Mouse (Mus musculus) limb, embryonic 15.5 days (tissue): ENCODE results near the gene Mgll. TPM values are rescaled to one million over a fixed set of nuclear protein-coding genes. Genes with fewer than 3 reads are reported as not detected.

Source experiments
- ATAC-seq: fragments of 200-750 bp; cut with Nextera tagmentation; 2 replicates; pipeline ENCODE4 v1.8.0; 2017; ENCODE audit warnings: low read depth, moderate TSS enrichment; ENCODE audit not compliant: insufficient number of reproducible peaks, low FRiP score, low TSS enrichment
- H3K27ac ChIP-seq: fragments of 300-500 bp; sonication (generic); 2 replicates; pipeline ENCODE4 v1.5.1; 2015; ENCODE audit warnings: moderate library complexity, mild to moderate bottlenecking, inconsistent platforms
- H3K27me3 ChIP-seq: fragments of 300-500 bp; sonication (generic); 2 replicates; pipeline ENCODE4 v1.6.1; 2015; ENCODE audit warnings: inconsistent platforms
- H3K36me3 ChIP-seq: fragments of 300-500 bp; sonication (generic); 2 replicates; pipeline ENCODE4 v1.6.1; 2015; ENCODE audit warnings: inconsistent platforms
- H3K4me1 ChIP-seq: fragments of 300-500 bp; sonication (generic); 2 replicates; pipeline ENCODE4 v1.6.1; 2015; ENCODE audit warnings: inconsistent platforms
- H3K4me2 ChIP-seq: fragments of 300-500 bp; sonication (generic); 2 replicates; pipeline ENCODE4 v1.6.1; 2015; ENCODE audit warnings: mild to moderate bottlenecking, inconsistent platforms
- H3K4me3 ChIP-seq: fragments of 300-500 bp; sonication (generic); 2 replicates; pipeline ENCODE4 v1.5.1; 2015; ENCODE audit warnings: mild to moderate bottlenecking, inconsistent platforms
- H3K9ac ChIP-seq: fragments of 300-500 bp; sonication (generic); 2 replicates; pipeline ENCODE4 v1.6.1; 2015; ENCODE audit warnings: inconsistent platforms
- H3K9me3 ChIP-seq: fragments of 300-500 bp; sonication (generic); 2 replicates; pipeline ENCODE4 v1.6.1; 2016; ENCODE audit warnings: inconsistent platforms
- WGBS: fragments of 180-500 bp; shearing (Covaris S2); methylation state at CpG from one replicate; pipeline ENCODE4 v1.1.7; 2015; 5-methylcytosine and 5-hydroxymethylcytosine counted together
- polyA plus RNA-seq: library from polyadenylated mRNA; unstranded; fragments of >200 nt; fragmentation: Nextera tagmentation; extraction: Ambion mirVana; gene quantifications from 2 replicates; pipeline ENCODE4 v1.2.1, GENCODE M21; 2015

Gene Mgll
- polyA plus RNA-seq, 1 experiment from 2014 or later = 21.9 TPM

GRCm38 (mm10) chr6:88782981-88783397, 58.8 kb downstream of the Mgll start:
- ATAC-seq = no peak
- H3K4me3 ChIP-seq = no peak overlapping the region
- H3K27ac ChIP-seq = no peak overlapping the region
- peaks cover 42% of the 10 kb centered on the region for H3K4me1 ChIP-seq
- no peak overlapping the region for H3K4me2 ChIP-seq
- H3K36me3 ChIP-seq = no peaks in the 10 kb centered on the region
- no peak overlapping the region for H3K9ac ChIP-seq
- 40% methylated on average over 4 of the region's 4 CpGs for WGBS
- H3K27me3 ChIP-seq = no peaks in the 10 kb centered on the region
- H3K9me3 ChIP-seq = no peaks in the 10 kb centered on the region

GRCm38 (mm10) chr6:88784691-88785173, 60.5 kb downstream of the Mgll start:
- no peak for ATAC-seq
- H3K4me3 ChIP-seq = no peak overlapping the region
- H3K27me3 ChIP-seq = no peaks in the 10 kb centered on the region
- no peak overlapping the region for H3K9ac ChIP-seq
- peak overlapping the region; percentile 60 for H3K27ac ChIP-seq
- H3K36me3 ChIP-seq = no peaks in the 10 kb centered on the region
- H3K9me3 ChIP-seq = no peaks in the 10 kb centered on the region
- H3K4me1 ChIP-seq = peaks cover 46% of the 10 kb centered on the region
- 44% methylated on average over 7 of the region's 7 CpGs for WGBS
- H3K4me2 ChIP-seq = no peak overlapping the region

GRCm38 (mm10) chr6:88785331-88785730, 61.1 kb downstream of the Mgll start:
- H3K9ac ChIP-seq = no peak overlapping the region
- no peak overlapping the region for H3K4me3 ChIP-seq
- H3K36me3 ChIP-seq = no peaks in the 10 kb centered on the region
- WGBS = 30% methylated on average over 5 of the region's 5 CpGs
- H3K9me3 ChIP-seq = no peaks in the 10 kb centered on the region
- no peaks in the 10 kb centered on the region for H3K27me3 ChIP-seq
- no peak for ATAC-seq
- H3K4me1 ChIP-seq = peaks cover 46% of the 10 kb centered on the region
- H3K27ac ChIP-seq = peak overlapping the region; percentile 60; the same call in 1 of the 2 replicates
- H3K4me2 ChIP-seq = no peak overlapping the region

GRCm38 (mm10) chr6:88785781-88786542, 61.8 kb downstream of the Mgll start:
- Histone ChIP-seq H3K4me2 (no peak overlapping the region), H3K9ac (no peak overlapping the region), H3K27ac (peak overlapping the region; percentile 11; the same call in 1 of the 2 replicates), H3K4me1 (peaks cover 46% of the 10 kb centered on the region), H3K9me3 (no peaks in the 10 kb centered on the region), H3K4me3 (no peak overlapping the region), H3K27me3 (no peaks in the 10 kb centered on the region), H3K36me3 (no peaks in the 10 kb centered on the region)
- 59% methylated on average over 10 of the region's 10 CpGs for WGBS
- no peak for ATAC-seq

GRCm38 (mm10) chr6:88786732-88787445, 62.7 kb downstream of the Mgll start:
- Histone ChIP-seq H3K4me2 (no peak overlapping the region), H3K9ac (no peak overlapping the region), H3K4me3 (no peak overlapping the region), H3K4me1 (peaks cover 44% of the 10 kb centered on the region), H3K27me3 (no peaks in the 10 kb centered on the region), H3K36me3 (no peaks in the 10 kb centered on the region), H3K9me3 (no peaks in the 10 kb centered on the region), H3K27ac (no peak overlapping the region)
- ATAC-seq = no peak
- WGBS = 83% methylated on average over 15 of the region's 15 CpGs

GRCm38 (mm10) chr6:88787496-88787895, 63.3 kb downstream of the Mgll start:
- no peak overlapping the region for H3K27ac ChIP-seq
- H3K4me1 ChIP-seq = peaks cover 42% of the 10 kb centered on the region
- H3K9ac ChIP-seq = no peak overlapping the region
- H3K9me3 ChIP-seq = no peaks in the 10 kb centered on the region
- H3K27me3 ChIP-seq = no peaks in the 10 kb centered on the region
- no peak overlapping the region for H3K4me2 ChIP-seq
- H3K36me3 ChIP-seq = no peaks in the 10 kb centered on the region
- H3K4me3 ChIP-seq = no peak overlapping the region
- ATAC-seq = no peak
- 61% methylated on average over 14 of the region's 14 CpGs for WGBS

GRCm38 (mm10) chr6:88788219-88788618, 64.0 kb downstream of the Mgll start:
- H3K4me1 ChIP-seq = peaks cover 43% of the 10 kb centered on the region
- ATAC-seq = no peak
- H3K9ac ChIP-seq = no peak overlapping the region
- no peak overlapping the region for H3K4me2 ChIP-seq
- no peaks in the 10 kb centered on the region for H3K27me3 ChIP-seq
- no peaks in the 10 kb centered on the region for H3K36me3 ChIP-seq
- H3K4me3 ChIP-seq = no peak overlapping the region
- H3K27ac ChIP-seq = no peak overlapping the region
- 32% methylated on average over 11 of the region's 11 CpGs for WGBS
- no peaks in the 10 kb centered on the region for H3K9me3 ChIP-seq

GRCm38 (mm10) chr6:88791299-88791698, 67.1 kb downstream of the Mgll start:
- no peaks in the 10 kb centered on the region for H3K27me3 ChIP-seq
- no peak overlapping the region for H3K9ac ChIP-seq
- H3K9me3 ChIP-seq = no peaks in the 10 kb centered on the region
- ATAC-seq = no peak
- 39% methylated on average over 9 of the region's 9 CpGs for WGBS
- H3K27ac ChIP-seq = no peak overlapping the region
- no peak overlapping the region for H3K4me3 ChIP-seq
- no peaks in the 10 kb centered on the region for H3K36me3 ChIP-seq
- H3K4me1 ChIP-seq = peaks cover 28% of the 10 kb centered on the region; the same call in 1 of the 2 replicates
- H3K4me2 ChIP-seq = no peak overlapping the region

- peaks cover 22% of the 10 kb centered on the region; the same call in 1 of the 2 replicates for H3K4me1 ChIP-seq
- no peak overlapping the region for H3K4me2 ChIP-seq
- ATAC-seq = no peak
- no peaks in the 10 kb centered on the region for H3K27me3 ChIP-seq
- no peaks in the 10 kb centered on the region for H3K36me3 ChIP-seq
- 56% methylated on average over 7 of the region's 7 CpGs for WGBS
- no peak overlapping the region for H3K9ac ChIP-seq
- no peak overlapping the region for H3K4me3 ChIP-seq
- no peak overlapping the region for H3K27ac ChIP-seq
- H3K9me3 ChIP-seq = no peaks in the 10 kb centered on the region
Measured at GRCm38 (mm10) chr6:88792147-88792691, 68.0 kb downstream of the Mgll start.

- no peaks in the 10 kb centered on the region for H3K9me3 ChIP-seq
- no peaks in the 10 kb centered on the region for H3K36me3 ChIP-seq
- no peak overlapping the region for H3K4me2 ChIP-seq
- no peak overlapping the region for H3K9ac ChIP-seq
- H3K27ac ChIP-seq = no peak overlapping the region
- WGBS = 27% methylated on average over 2 of the region's 2 CpGs
- no peaks in the 10 kb centered on the region for H3K27me3 ChIP-seq
- ATAC-seq = no peak
- no peak overlapping the region for H3K4me3 ChIP-seq
- H3K4me1 ChIP-seq = peaks cover 22% of the 10 kb centered on the region; the same call in 1 of the 2 replicates
Measured at GRCm38 (mm10) chr6:88793243-88793642, 69.0 kb downstream of the Mgll start.

- H3K27me3 ChIP-seq = no peaks in the 10 kb centered on the region
- no peaks in the 10 kb centered on the region for H3K9me3 ChIP-seq
- H3K9ac ChIP-seq = no peak overlapping the region
- H3K27ac ChIP-seq = no peak overlapping the region
- H3K4me3 ChIP-seq = no peak overlapping the region
- 65% methylated on average over 13 of the region's 13 CpGs for WGBS
- peaks cover 17% of the 10 kb centered on the region; the same call in 1 of the 2 replicates for H3K4me1 ChIP-seq
- no peaks in the 10 kb centered on the region for H3K36me3 ChIP-seq
- ATAC-seq = no peak
- no peak overlapping the region for H3K4me2 ChIP-seq
Measured at GRCm38 (mm10) chr6:88793872-88794271, 69.7 kb downstream of the Mgll start.

GRCm38 (mm10) chr6:88794561-88794971, 70.4 kb downstream of the Mgll start:
- H3K4me3 ChIP-seq = no peak overlapping the region
- H3K36me3 ChIP-seq = no peaks in the 10 kb centered on the region
- 37% methylated on average over 14 of the region's 14 CpGs for WGBS
- H3K27me3 ChIP-seq = no peaks in the 10 kb centered on the region
- H3K4me1 ChIP-seq = peaks cover 11% of the 10 kb centered on the region; the same call in 1 of the 2 replicates
- H3K27ac ChIP-seq = no peak overlapping the region
- no peak for ATAC-seq
- H3K9me3 ChIP-seq = no peaks in the 10 kb centered on the region
- no peak overlapping the region for H3K9ac ChIP-seq
- H3K4me2 ChIP-seq = no peak overlapping the region
